Mouse (Mus musculus): ENCODE measurements at regions not wholly inside any gene's neighbourhood (a gene's known extent, or its start where the extent isn't known, plus 50 kb on each side); places are given as distances from the start of the nearest gene placed in this dataset.

- no peaks in the 10 kb centered on the region for H3K27me3 ChIP-seq (ENCODE audit: control insufficient read depth, insufficient read depth, low read length)
- H3K36me3 ChIP-seq (ENCODE audit: control insufficient read depth, insufficient read depth, low read length): no peaks in the 10 kb centered on the region
- DNase-seq (ENCODE audit: low spot score) (no peak), ATAC-seq (ENCODE audit: low FRiP score, low TSS enrichment) (no peak)
- no peak overlapping the region for H3K4me2 ChIP-seq (replicated peaks; ENCODE audit: low read depth)
- no peak overlapping the region for H3K9ac ChIP-seq (ENCODE audit: low read length)
- TF ChIP-seq EP300 (optimal IDR thresholded peaks at IDR 0.05) (no peak), CTCF (IDR thresholded peaks at IDR 0.05; ENCODE audit: low read depth) (no peak)
- WGBS: 78% methylated on average over 9 of the region's 9 CpGs
- H3K27ac ChIP-seq (replicated peaks): no peak overlapping the region
- H3K4me1 ChIP-seq (replicated peaks; ENCODE audit: control insufficient read depth, insufficient read depth): no peaks in the 10 kb centered on the region
- H3K9me3 ChIP-seq (ENCODE audit: control insufficient read depth, low read length): no peaks in the 10 kb centered on the region
- H3K4me3 ChIP-seq (ENCODE audit: low read depth, low read length): no peak overlapping the region
Measured at GRCm38 (mm10) chr3:140111414-140112172, 906.1 kb downstream of the Stpg2 start.

GRCm38 (mm10) chr3:140115116-140115515 lies 909.6 kb downstream of the Stpg2 start:
- H3K4me2 ChIP-seq (replicated peaks; ENCODE audit: low read depth): no peak overlapping the region
- no peak overlapping the region for H3K9ac ChIP-seq (ENCODE audit: low read length)
- H3K36me3 ChIP-seq (ENCODE audit: control insufficient read depth, insufficient read depth, low read length): no peaks in the 10 kb centered on the region
- no peaks in the 10 kb centered on the region for H3K27me3 ChIP-seq (ENCODE audit: control insufficient read depth, insufficient read depth, low read length)
- DNase-seq (ENCODE audit: low spot score): no peak
- 72% methylated on average over 1 of the region's 1 CpGs for WGBS
- TF ChIP-seq EP300 (optimal IDR thresholded peaks at IDR 0.05) (no peak), CTCF (IDR thresholded peaks at IDR 0.05; ENCODE audit: low read depth) (no peak)
- no peaks in the 10 kb centered on the region for H3K9me3 ChIP-seq (ENCODE audit: control insufficient read depth, low read length)
- ATAC-seq (ENCODE audit: low FRiP score, low TSS enrichment): no peak
- H3K4me3 ChIP-seq (ENCODE audit: low read depth, low read length): no peak overlapping the region
- H3K4me1 ChIP-seq (replicated peaks; ENCODE audit: control insufficient read depth, insufficient read depth): no peaks in the 10 kb centered on the region
- H3K27ac ChIP-seq (replicated peaks): no peak overlapping the region

- ATAC-seq (ENCODE audit: low FRiP score, low TSS enrichment) (no peak), DNase-seq (ENCODE audit: low spot score) (no peak)
- TF ChIP-seq CTCF (IDR thresholded peaks at IDR 0.05; ENCODE audit: low read depth) (no peak), EP300 (optimal IDR thresholded peaks at IDR 0.05) (no peak)
- Histone ChIP-seq H3K27ac (replicated peaks) (no peak overlapping the region), H3K4me3 (ENCODE audit: low read depth, low read length) (no peak overlapping the region), H3K4me2 (replicated peaks; ENCODE audit: low read depth) (no peak overlapping the region), H3K9me3 (ENCODE audit: control insufficient read depth, low read length) (no peaks in the 10 kb centered on the region), H3K27me3 (ENCODE audit: control insufficient read depth, insufficient read depth, low read length) (no peaks in the 10 kb centered on the region), H3K9ac (ENCODE audit: low read length) (no peak overlapping the region), H3K4me1 (replicated peaks; ENCODE audit: control insufficient read depth, insufficient read depth) (no peaks in the 10 kb centered on the region), H3K36me3 (ENCODE audit: control insufficient read depth, insufficient read depth, low read length) (no peaks in the 10 kb centered on the region)
- WGBS: 50% methylated on average over 3 of the region's 3 CpGs
Measured at GRCm38 (mm10) chr3:140127310-140127709, 921.8 kb downstream of the Stpg2 start.

GRCm38 (mm10) chr3:140129065-140129778 lies 923.7 kb downstream of the Stpg2 start:
- TF ChIP-seq CTCF (IDR thresholded peaks at IDR 0.05; ENCODE audit: low read depth) (no peak), EP300 (optimal IDR thresholded peaks at IDR 0.05) (no peak)
- Histone ChIP-seq H3K27me3 (ENCODE audit: control insufficient read depth, insufficient read depth, low read length) (no peaks in the 10 kb centered on the region), H3K9me3 (ENCODE audit: control insufficient read depth, low read length) (no peaks in the 10 kb centered on the region), H3K4me1 (replicated peaks; ENCODE audit: control insufficient read depth, insufficient read depth) (no peaks in the 10 kb centered on the region), H3K9ac (ENCODE audit: low read length) (no peak overlapping the region), H3K27ac (replicated peaks) (no peak overlapping the region), H3K4me3 (ENCODE audit: low read depth, low read length) (no peak overlapping the region), H3K36me3 (ENCODE audit: control insufficient read depth, insufficient read depth, low read length) (no peaks in the 10 kb centered on the region), H3K4me2 (replicated peaks; ENCODE audit: low read depth) (no peak overlapping the region)
- DNase-seq (ENCODE audit: low spot score) (no peak), ATAC-seq (ENCODE audit: low FRiP score, low TSS enrichment) (no peak)
- WGBS: 65% methylated on average over 8 of the region's 8 CpGs

GRCm38 (mm10) chr3:140143900-140144299 lies 938.4 kb downstream of the Stpg2 start:
- ATAC-seq (ENCODE audit: low FRiP score, low TSS enrichment) (no peak), DNase-seq (ENCODE audit: low spot score) (no peak)
- H3K9ac ChIP-seq (ENCODE audit: low read length): no peak overlapping the region
- H3K36me3 ChIP-seq (ENCODE audit: control insufficient read depth, insufficient read depth, low read length): no peaks in the 10 kb centered on the region
- no peak for TF ChIP-seq EP300 (optimal IDR thresholded peaks at IDR 0.05)
- no peak for TF ChIP-seq CTCF (IDR thresholded peaks at IDR 0.05; ENCODE audit: low read depth)
- no peaks in the 10 kb centered on the region for H3K4me1 ChIP-seq (replicated peaks; ENCODE audit: control insufficient read depth, insufficient read depth)
- no peak overlapping the region for H3K27ac ChIP-seq (replicated peaks)
- H3K9me3 ChIP-seq (ENCODE audit: control insufficient read depth, low read length): no peaks in the 10 kb centered on the region
- H3K4me2 ChIP-seq (replicated peaks; ENCODE audit: low read depth): no peak overlapping the region
- no peak overlapping the region for H3K4me3 ChIP-seq (ENCODE audit: low read depth, low read length)
- 86% methylated on average over 2 of the region's 2 CpGs for WGBS
- no peaks in the 10 kb centered on the region for H3K27me3 ChIP-seq (ENCODE audit: control insufficient read depth, insufficient read depth, low read length)
